Mouse (Mus musculus) layer of hippocampus, postnatal 36 days (tissue): ENCODE results near the gene Spn. TPM values are rescaled to one million over a fixed set of nuclear protein-coding genes. Genes with fewer than 3 reads are reported as not detected.
"Not testable (repeated sequence)": the region's sequence is repeated elsewhere in the genome, so short reads cannot be mapped to it uniquely, and the experiment has no call there.

Experiments used
- DNase-seq, 2 experiments: peaks; one replicate each; pipeline ENCODE4 v3.0.0; 2022
- total RNA-seq, 2 experiments: library from RNA; stranded (reverse); gene quantifications; 2 replicates each; pipeline ENCODE4 v1.2.3; 2021

Gene Spn
- total RNA-seq, 2 experiments from 2014 or later: 0.50 to 0.73 TPM

- no peak for DNase-seq
These were observed 32.1 kb downstream of the Spn start for GRCm38 (mm10) chr7:127105551-127105950.

DNA sequence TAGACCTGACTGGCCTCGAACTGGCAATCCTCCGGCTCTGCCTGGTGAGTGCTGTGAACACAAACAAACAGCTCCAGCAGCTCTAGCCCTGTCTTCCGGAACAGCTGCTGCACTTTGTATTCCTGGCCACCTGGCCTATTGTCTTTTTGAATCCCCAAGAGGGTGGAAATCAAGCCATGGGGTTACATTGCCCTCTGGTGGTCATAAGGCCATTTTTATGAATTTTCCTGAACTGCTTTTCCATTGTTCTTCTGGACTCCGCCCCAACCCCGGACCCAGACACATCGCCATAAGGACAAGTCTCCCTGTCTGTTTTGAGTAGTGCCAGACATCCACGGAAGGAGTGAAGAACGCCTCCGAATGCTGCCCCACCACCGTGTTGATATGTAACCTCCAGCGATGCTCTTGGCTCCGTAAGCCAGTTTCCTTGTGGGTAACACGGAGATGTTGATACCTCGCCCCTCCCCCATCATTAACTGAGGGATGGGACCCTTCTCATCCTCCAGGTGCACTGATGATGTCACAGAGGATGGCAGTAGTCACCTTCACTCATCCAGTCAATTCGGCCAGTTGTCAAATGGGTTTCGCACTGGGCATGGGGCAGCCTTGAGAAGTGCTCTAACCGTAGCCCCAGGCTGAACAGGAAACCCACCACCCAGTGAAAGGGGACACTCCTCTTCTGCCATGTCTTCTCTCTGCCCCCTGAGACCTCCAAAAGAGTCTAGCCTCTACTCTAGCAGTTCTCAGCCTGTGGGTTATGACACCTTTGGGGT lies 32.9 kb downstream of the Spn start:
- DNase-seq: peak; percentile 67 to 73

- no peak for DNase-seq
These were observed 33.7 kb downstream of the Spn start for GRCm38 (mm10) chr7:127103960-127104359.

DNA sequence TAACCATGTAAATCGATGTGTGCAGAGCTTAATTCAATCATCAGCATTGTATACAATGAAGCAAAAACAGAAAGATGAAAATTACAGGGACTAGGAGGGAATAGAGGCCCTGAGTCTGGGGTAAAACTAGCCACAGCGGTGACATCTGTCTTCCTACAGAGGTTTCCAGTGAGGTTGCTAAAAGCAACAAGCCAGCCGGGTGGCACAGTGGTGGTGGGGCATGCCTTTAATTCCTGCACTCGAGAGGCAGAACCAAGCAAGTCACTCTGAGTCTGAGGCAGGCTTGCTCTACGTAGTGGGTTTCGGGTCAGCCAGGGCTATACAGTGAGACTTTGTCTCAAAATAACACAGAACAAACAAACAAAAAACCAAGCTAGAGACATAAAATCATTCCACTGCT lies 35.5 kb downstream of the Spn start:
- no peak for DNase-seq

GRCm38 (mm10) chr7:127101451-127102016 lies 36.1 kb downstream of the Spn start:
- no peak for DNase-seq

- DNase-seq: no peak
These were observed 38.1 kb downstream of the Spn start for GRCm38 (mm10) chr7:127099528-127099927.

DNA sequence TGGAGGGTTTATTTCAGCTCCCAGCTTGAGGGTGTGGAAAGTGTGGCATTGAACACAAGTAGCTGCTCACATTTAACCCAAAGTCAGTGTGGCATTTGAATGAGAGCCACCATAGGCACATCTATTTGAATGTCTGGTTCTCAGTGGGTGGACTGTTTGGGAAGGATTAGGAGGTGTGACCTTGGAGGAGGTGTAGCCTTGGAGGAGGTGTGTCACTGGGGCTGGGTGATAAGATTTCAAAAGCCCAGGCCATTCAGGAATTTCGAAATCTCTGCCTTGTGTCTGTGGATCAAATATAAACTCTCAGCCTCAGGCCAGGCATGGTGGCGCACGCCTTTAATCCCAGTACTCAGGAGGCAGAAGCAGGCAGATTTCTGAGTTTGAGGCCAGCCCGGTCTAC lies 38.7 kb downstream of the Spn start:
- no peak for DNase-seq

DNA sequence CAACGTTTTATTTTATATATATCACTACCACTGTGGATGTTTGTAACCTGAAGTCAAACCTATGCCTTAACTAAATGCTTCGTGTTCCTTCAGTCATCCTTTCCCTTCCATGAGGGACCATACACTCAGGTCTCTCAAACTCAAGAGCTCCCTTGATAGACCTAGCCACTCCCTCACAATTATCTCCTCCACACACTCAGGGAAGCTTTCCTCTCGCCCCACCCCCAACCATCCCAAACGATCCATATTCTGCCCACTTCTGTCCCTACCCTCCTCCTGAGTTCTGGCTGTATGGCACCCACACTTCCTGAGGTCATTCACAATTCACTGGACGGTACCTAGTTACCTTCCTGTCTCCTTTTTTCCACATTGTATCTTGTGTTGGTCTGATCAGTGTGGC lies 39.1 kb downstream of the Spn start:
- DNase-seq: no peak

GRCm38 (mm10) chr7:127096456-127096855 lies 41.2 kb downstream of the Spn start:
- no peak for DNase-seq

DNA sequence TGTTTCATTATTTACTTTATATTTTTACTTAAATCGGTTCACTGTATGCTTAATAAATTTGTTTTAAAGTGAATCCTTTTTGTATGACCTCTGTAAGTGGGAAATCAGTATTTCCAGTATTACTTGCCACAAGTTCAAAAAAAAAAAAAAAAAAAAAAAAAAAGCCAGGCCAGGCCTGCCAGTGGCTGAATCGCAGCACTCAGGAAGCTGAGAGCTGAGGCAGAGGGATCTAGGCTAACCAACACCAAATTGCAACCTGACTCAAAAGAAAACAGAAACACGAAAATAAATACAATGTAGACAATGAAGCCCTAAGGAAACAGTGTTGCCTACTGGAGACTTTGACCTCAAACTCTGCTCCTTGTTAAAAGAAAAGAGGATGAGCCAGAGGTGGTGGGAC lies 43.7 kb downstream of the Spn start:
- no peak for DNase-seq

- DNase-seq: no peak
These were observed 46.3 kb downstream of the Spn start, which contains the start of gene AI467606 for GRCm38 (mm10) chr7:127091114-127091896. Gene AI467606, plus strand, starts transcription at chr7:127091359.

GRCm38 (mm10) chr7:127090154-127091113 lies 47.2 kb downstream of the Spn start:
- DNase-seq: no peak

DNA sequence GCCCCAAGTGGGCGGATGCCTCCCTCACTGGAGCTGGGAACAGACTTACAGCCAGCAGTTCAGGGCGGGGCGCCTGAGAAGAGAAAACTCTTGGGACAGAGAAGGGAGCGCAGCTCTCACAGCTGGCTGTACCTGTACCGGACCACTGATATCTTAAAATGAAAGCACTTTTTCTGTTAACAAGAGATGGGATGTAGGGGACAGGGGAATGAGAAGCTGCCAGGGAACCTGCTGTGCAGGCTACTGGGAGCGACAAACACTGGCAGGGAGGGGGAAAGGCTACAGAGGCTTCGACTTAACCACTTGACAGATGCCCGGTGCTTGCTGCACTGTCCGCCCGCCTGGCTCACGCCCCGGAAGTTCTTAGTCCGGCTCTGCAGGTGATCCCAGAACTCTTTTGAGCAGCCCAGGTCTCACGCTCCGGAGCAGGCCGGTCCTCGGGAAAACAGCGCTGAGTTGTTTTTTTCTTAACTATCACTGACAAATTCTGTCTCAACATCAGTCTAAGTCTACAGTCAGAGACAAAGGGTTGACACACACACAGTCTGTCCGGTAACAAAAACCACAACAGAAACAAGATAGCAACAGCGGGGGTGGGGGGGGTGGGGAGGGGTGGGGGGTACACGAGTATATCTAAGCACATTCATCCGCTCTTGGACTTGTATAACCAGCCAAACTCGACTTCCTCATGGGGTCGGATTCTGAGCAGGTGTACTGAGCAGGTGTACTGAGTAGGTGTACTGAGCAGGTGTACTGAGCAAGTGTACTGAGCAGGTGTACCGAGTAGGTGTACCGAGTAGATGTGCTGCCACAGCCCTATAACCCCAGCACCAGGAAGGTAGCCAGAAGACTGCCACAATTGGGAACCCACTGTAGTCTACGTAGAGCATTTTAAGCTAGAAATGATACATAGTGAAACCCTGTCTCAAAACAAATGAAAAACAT lies 48.5 kb downstream of the Spn start:
- no peak for DNase-seq

- no peak for DNase-seq
These were observed 49.5 kb downstream of the Spn start for GRCm38 (mm10) chr7:127088083-127088482.

DNA sequence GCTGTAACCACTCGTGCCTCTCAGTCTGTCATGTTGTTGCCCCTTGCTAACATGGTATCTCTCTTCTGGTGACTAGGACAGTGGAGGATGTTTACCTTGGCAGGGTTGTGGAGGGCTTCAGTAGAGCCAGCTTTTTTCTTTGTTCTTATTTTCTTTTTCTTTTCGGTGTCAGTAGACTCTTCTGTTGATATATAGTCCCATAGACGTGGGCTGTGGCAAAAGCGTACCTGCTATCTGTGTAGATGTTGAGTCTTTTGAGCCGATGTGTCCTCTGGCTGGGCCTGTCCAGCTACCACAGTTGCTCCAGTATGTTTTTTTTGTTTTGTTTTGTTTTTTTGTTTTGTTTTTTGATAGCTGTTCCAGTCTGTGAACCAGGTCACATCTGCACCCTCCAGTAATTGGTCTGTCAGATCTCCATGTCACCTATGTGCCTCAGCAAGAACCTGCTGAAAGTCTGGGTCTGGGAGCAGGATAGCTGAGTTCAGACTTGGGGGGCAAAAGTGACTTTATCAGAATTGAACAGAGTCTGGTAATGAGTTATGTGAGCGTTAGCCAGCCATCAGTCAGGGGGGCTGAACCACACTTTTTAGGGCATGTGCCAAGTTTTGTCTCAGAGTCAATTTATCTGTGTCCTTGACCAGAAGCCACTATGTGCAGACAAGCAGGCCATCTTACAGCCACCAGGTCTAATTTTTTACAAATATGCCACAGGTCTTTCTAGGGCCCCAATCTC lies 50.2 kb downstream of the Spn start, which contains the start of gene Zg16:
TSS of gene Zg16 (minus strand) at position 51 of the 733 bp plus-strand sequence.
- DNase-seq: not testable (repeated sequence)

DNA sequence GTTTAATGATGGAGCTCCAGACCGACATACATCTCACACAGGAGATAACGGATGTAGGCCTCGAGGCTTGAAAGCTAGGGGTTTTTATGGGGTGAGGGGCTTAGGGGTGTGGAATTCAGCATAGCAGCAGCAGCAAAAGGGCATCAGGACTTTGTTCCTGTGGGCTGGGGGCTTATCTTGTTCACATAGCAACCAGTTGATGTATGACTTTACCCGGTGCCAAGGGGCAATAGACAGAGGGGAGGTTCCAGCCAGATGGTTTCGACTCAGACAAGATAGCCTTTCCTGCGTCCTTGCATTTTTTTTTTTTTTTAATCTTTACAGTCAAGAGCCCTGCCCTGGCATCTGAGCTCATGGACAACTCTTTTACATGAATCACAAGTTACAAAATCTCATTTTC lies 51.9 kb downstream of the Spn start:
- DNase-seq: not testable (repeated sequence)

DNA sequence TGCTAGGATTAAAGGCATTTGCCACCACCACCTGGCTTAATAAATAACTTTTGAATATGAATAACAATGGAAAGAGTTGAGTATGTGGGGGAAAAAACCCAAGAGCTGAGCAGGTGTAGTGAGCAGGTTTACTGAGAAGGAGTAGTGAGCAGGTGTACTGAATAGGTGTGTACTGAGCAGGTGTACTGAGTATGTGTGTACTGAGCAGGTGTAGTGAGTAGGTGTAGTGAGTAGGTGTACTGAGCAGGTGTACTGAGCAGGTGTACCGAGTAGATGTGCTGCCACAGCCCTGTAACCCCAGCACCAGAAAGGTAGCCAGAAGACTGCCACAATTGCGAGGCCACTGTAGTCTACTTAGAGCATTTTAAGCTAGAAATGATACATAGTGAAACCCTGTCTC lies 52.8 kb downstream of the Spn start:
- no peak for DNase-seq

- DNase-seq: no peak
These were observed 53.9 kb downstream of the Spn start for GRCm38 (mm10) chr7:127083689-127084088.

DNA sequence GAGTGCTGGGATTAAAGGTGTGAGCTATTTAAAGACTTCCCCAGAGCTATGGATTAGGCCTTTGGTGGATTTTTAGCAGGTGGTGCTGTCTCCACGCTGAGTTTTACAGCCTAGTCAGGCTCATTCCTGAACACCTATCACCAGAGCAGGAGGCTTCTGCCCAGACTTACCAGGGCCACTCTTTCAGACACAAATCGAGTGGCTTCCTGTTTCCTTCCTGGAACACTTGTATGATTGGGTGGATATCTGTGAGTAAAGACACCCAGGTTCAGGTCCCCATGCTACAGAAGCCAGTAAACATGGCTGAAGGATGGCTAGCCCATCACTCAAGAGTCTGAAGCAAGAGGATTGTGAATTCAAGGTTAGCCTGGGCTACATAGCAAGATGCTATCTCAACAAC lies 54.6 kb downstream of the Spn start:
- DNase-seq: no peak

DNA sequence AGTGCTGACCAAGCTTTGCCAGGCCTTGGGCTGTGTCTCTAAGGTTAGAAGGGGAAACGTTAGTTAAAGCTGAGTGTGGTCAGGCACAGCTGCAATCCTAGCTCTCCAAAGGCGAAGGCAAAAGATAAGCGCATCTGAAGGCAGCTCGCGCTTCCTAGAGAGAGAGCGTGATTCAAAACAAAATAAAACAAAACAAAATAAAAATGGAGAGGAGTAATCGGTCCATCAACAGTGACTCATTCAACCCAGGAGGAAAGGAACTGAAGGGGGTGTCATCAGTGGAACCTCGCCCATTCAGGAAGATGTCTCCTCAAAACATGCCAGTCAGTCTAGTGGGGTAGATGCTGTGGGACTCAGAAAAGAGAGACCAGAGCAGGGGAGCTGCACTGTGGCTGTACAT lies 55.4 kb downstream of the Spn start:
- DNase-seq: no peak
